Mouse (Mus musculus): Measurements from ENCODE around the gene Dclk1. TPM values are rescaled to one million over a fixed set of nuclear protein-coding genes. Genes with fewer than 3 reads are reported as not detected.

Dclk1 gene
- polyA plus RNA-seq, 1 experiment from 2014 or later: 99.0 TPM

GRCm38 (mm10) chr3:55378591-55378990 is 136.4 kb downstream of the Dclk1 start:
- Histone ChIP-seq H3K36me3 (ENCODE audit: control insufficient read depth, insufficient read depth, low read length) (no peaks in the 10 kb centered on the region), H3K4me1 (ENCODE audit: control insufficient read depth, insufficient read depth, low read length) (no peaks in the 10 kb centered on the region), H3K9me3 (ENCODE audit: control insufficient read depth, low read length) (no peaks in the 10 kb centered on the region), H3K27ac (ENCODE audit: low read depth, low read length) (no peak overlapping the region), H3K27me3 (ENCODE audit: control insufficient read depth, insufficient read depth, low read length) (no peaks in the 10 kb centered on the region), H3K4me3 (ENCODE audit: low read depth, low read length) (no peak overlapping the region), H3K9ac (ENCODE audit: low read length) (no peak overlapping the region), H3K4me2 (ENCODE audit: low read depth) (no peak overlapping the region)
- 89% methylated on average over 6 of the region's 6 CpGs for WGBS
- DNase-seq (ENCODE audit: low spot score): no peak
- no peak for ATAC-seq (ENCODE audit: insufficient read depth, low FRiP score, low TSS enrichment)

GRCm38 (mm10) chr3:55380471-55380870 is 138.3 kb downstream of the Dclk1 start:
- no peak overlapping the region for H3K9ac ChIP-seq (ENCODE audit: low read length)
- no peak overlapping the region for H3K4me3 ChIP-seq (ENCODE audit: low read depth, low read length)
- no peak for DNase-seq (ENCODE audit: low spot score)
- H3K36me3 ChIP-seq (ENCODE audit: control insufficient read depth, insufficient read depth, low read length): no peaks in the 10 kb centered on the region
- H3K27ac ChIP-seq (ENCODE audit: low read depth, low read length): no peak overlapping the region
- H3K4me1 ChIP-seq (ENCODE audit: control insufficient read depth, insufficient read depth, low read length): no peaks in the 10 kb centered on the region
- no peak for ATAC-seq (ENCODE audit: insufficient read depth, low FRiP score, low TSS enrichment)
- no peaks in the 10 kb centered on the region for H3K27me3 ChIP-seq (ENCODE audit: control insufficient read depth, insufficient read depth, low read length)
- H3K9me3 ChIP-seq (ENCODE audit: control insufficient read depth, low read length): no peaks in the 10 kb centered on the region
- H3K4me2 ChIP-seq (ENCODE audit: low read depth): no peak overlapping the region
- WGBS: 33% methylated on average over 9 of the region's 9 CpGs

GRCm38 (mm10) chr3:55392605-55393004 is 150.4 kb downstream of the Dclk1 start:
- H3K36me3 ChIP-seq (ENCODE audit: control insufficient read depth, insufficient read depth, low read length): no peaks in the 10 kb centered on the region
- no peaks in the 10 kb centered on the region for H3K27me3 ChIP-seq (ENCODE audit: control insufficient read depth, insufficient read depth, low read length)
- WGBS: 87% methylated on average over 3 of the region's 3 CpGs
- H3K9me3 ChIP-seq (ENCODE audit: control insufficient read depth, low read length): no peaks in the 10 kb centered on the region
- DNase-seq (ENCODE audit: low spot score) (no peak), ATAC-seq (ENCODE audit: insufficient read depth, low FRiP score, low TSS enrichment) (no peak)
- H3K27ac ChIP-seq (ENCODE audit: low read depth, low read length): no peak overlapping the region
- H3K4me2 ChIP-seq (ENCODE audit: low read depth): no peak overlapping the region
- no peaks in the 10 kb centered on the region for H3K4me1 ChIP-seq (ENCODE audit: control insufficient read depth, insufficient read depth, low read length)
- no peak overlapping the region for H3K4me3 ChIP-seq (ENCODE audit: low read depth, low read length)
- H3K9ac ChIP-seq (ENCODE audit: low read length): no peak overlapping the region

- no peak overlapping the region for H3K9ac ChIP-seq (ENCODE audit: low read length)
- H3K4me3 ChIP-seq (ENCODE audit: low read depth, low read length): no peak overlapping the region
- no peak overlapping the region for H3K27ac ChIP-seq (ENCODE audit: low read depth, low read length)
- H3K36me3 ChIP-seq (ENCODE audit: control insufficient read depth, insufficient read depth, low read length): no peaks in the 10 kb centered on the region
- H3K27me3 ChIP-seq (ENCODE audit: control insufficient read depth, insufficient read depth, low read length): no peaks in the 10 kb centered on the region
- no peak overlapping the region for H3K4me2 ChIP-seq (ENCODE audit: low read depth)
- DNase-seq (ENCODE audit: low spot score) (no peak), ATAC-seq (ENCODE audit: insufficient read depth, low FRiP score, low TSS enrichment) (no peak)
- no peaks in the 10 kb centered on the region for H3K9me3 ChIP-seq (ENCODE audit: control insufficient read depth, low read length)
- no peaks in the 10 kb centered on the region for H3K4me1 ChIP-seq (ENCODE audit: control insufficient read depth, insufficient read depth, low read length)
- 85% methylated on average over 3 of the region's 3 CpGs for WGBS
Measured at GRCm38 (mm10) chr3:55393549-55393948, 151.4 kb downstream of the Dclk1 start.

- no peak for ATAC-seq (ENCODE audit: insufficient read depth, low FRiP score, low TSS enrichment)
- 72% methylated on average over 2 of the region's 2 CpGs for WGBS
- Histone ChIP-seq H3K36me3 (ENCODE audit: control insufficient read depth, insufficient read depth, low read length) (no peaks in the 10 kb centered on the region), H3K27ac (ENCODE audit: low read depth, low read length) (no peak overlapping the region), H3K4me2 (ENCODE audit: low read depth) (no peak overlapping the region), H3K27me3 (ENCODE audit: control insufficient read depth, insufficient read depth, low read length) (no peaks in the 10 kb centered on the region), H3K4me1 (ENCODE audit: control insufficient read depth, insufficient read depth, low read length) (no peaks in the 10 kb centered on the region), H3K9ac (ENCODE audit: low read length) (no peak overlapping the region), H3K9me3 (ENCODE audit: control insufficient read depth, low read length) (no peaks in the 10 kb centered on the region), H3K4me3 (ENCODE audit: low read depth, low read length) (no peak overlapping the region)
- DNase-seq (ENCODE audit: low spot score): no peak
Measured at GRCm38 (mm10) chr3:55396792-55397191, 154.6 kb downstream of the Dclk1 start.

GRCm38 (mm10) chr3:55397752-55398693 is 155.9 kb downstream of the Dclk1 start:
- Histone ChIP-seq H3K9me3 (ENCODE audit: control insufficient read depth, low read length) (no peaks in the 10 kb centered on the region), H3K4me2 (ENCODE audit: low read depth) (no peak overlapping the region), H3K4me3 (ENCODE audit: low read depth, low read length) (no peak overlapping the region), H3K4me1 (ENCODE audit: control insufficient read depth, insufficient read depth, low read length) (no peaks in the 10 kb centered on the region), H3K27me3 (ENCODE audit: control insufficient read depth, insufficient read depth, low read length) (no peaks in the 10 kb centered on the region), H3K36me3 (ENCODE audit: control insufficient read depth, insufficient read depth, low read length) (no peaks in the 10 kb centered on the region), H3K9ac (ENCODE audit: low read length) (no peak overlapping the region), H3K27ac (ENCODE audit: low read depth, low read length) (no peak overlapping the region)
- DNase-seq (ENCODE audit: low spot score) (no peak), ATAC-seq (ENCODE audit: insufficient read depth, low FRiP score, low TSS enrichment) (no peak)
- 80% methylated on average over 6 of the region's 6 CpGs for WGBS

- H3K4me2 ChIP-seq (ENCODE audit: low read depth): no peak overlapping the region
- ATAC-seq (ENCODE audit: insufficient read depth, low FRiP score, low TSS enrichment): no peak
- no peaks in the 10 kb centered on the region for H3K36me3 ChIP-seq (ENCODE audit: control insufficient read depth, insufficient read depth, low read length)
- no peak overlapping the region for H3K27ac ChIP-seq (ENCODE audit: low read depth, low read length)
- no peaks in the 10 kb centered on the region for H3K27me3 ChIP-seq (ENCODE audit: control insufficient read depth, insufficient read depth, low read length)
- H3K9me3 ChIP-seq (ENCODE audit: control insufficient read depth, low read length): no peaks in the 10 kb centered on the region
- H3K9ac ChIP-seq (ENCODE audit: low read length): no peak overlapping the region
- no peaks in the 10 kb centered on the region for H3K4me1 ChIP-seq (ENCODE audit: control insufficient read depth, insufficient read depth, low read length)
- 92% methylated on average over 1 of the region's 1 CpGs for WGBS
- H3K4me3 ChIP-seq (ENCODE audit: low read depth, low read length): no peak overlapping the region
- DNase-seq (ENCODE audit: low spot score): no peak
Measured at GRCm38 (mm10) chr3:55401236-55401635, 159.1 kb downstream of the Dclk1 start.

GRCm38 (mm10) chr3:55404751-55405150 is 162.6 kb downstream of the Dclk1 start:
- no peak for DNase-seq (ENCODE audit: low spot score)
- Histone ChIP-seq H3K4me1 (ENCODE audit: control insufficient read depth, insufficient read depth, low read length) (no peaks in the 10 kb centered on the region), H3K9ac (ENCODE audit: low read length) (no peak overlapping the region), H3K36me3 (ENCODE audit: control insufficient read depth, insufficient read depth, low read length) (no peaks in the 10 kb centered on the region), H3K4me2 (ENCODE audit: low read depth) (no peak overlapping the region), H3K4me3 (ENCODE audit: low read depth, low read length) (no peak overlapping the region), H3K9me3 (ENCODE audit: control insufficient read depth, low read length) (no peaks in the 10 kb centered on the region), H3K27me3 (ENCODE audit: control insufficient read depth, insufficient read depth, low read length) (no peaks in the 10 kb centered on the region), H3K27ac (ENCODE audit: low read depth, low read length) (no peak overlapping the region)
- ATAC-seq (ENCODE audit: insufficient read depth, low FRiP score, low TSS enrichment): no peak
- WGBS: 95% methylated on average over 7 of the region's 7 CpGs

GRCm38 (mm10) chr3:55406616-55407015 is 164.5 kb downstream of the Dclk1 start:
- no peaks in the 10 kb centered on the region for H3K4me1 ChIP-seq (ENCODE audit: control insufficient read depth, insufficient read depth, low read length)
- no peak overlapping the region for H3K9ac ChIP-seq (ENCODE audit: low read length)
- H3K27me3 ChIP-seq (ENCODE audit: control insufficient read depth, insufficient read depth, low read length): no peaks in the 10 kb centered on the region
- no peak for DNase-seq (ENCODE audit: low spot score)
- H3K4me3 ChIP-seq (ENCODE audit: low read depth, low read length): no peak overlapping the region
- H3K4me2 ChIP-seq (ENCODE audit: low read depth): no peak overlapping the region
- ATAC-seq (ENCODE audit: insufficient read depth, low FRiP score, low TSS enrichment): no peak
- no peaks in the 10 kb centered on the region for H3K9me3 ChIP-seq (ENCODE audit: control insufficient read depth, low read length)
- no peak overlapping the region for H3K27ac ChIP-seq (ENCODE audit: low read depth, low read length)
- no peaks in the 10 kb centered on the region for H3K36me3 ChIP-seq (ENCODE audit: control insufficient read depth, insufficient read depth, low read length)
- 71% methylated on average over 7 of the region's 7 CpGs for WGBS

Data from neural tube, embryonic 11.5 days (tissue).